Mouse (Mus musculus) liver, adult 2 months (tissue): ENCODE data around the gene Hus1.

Source experiments
- CTCF ChIP-seq: fragments of 200-500 bp; IDR thresholded peaks from 2 replicates; pipeline ENCODE4 v1.5.1; 2011; ENCODE audit warnings: low read depth, low read length, control low read depth
- POLR2A ChIP-seq: fragments of 200-500 bp; IDR thresholded peaks from 2 replicates; pipeline ENCODE4 v1.6.1; 2011; ENCODE audit warnings: low read length, control low read depth; ENCODE audit not compliant: insufficient read depth; ENCODE audit errors: extremely low read depth

- no peak for TF ChIP-seq CTCF
- no peak for TF ChIP-seq POLR2A
These were observed 52.9 kb downstream of the Hus1 start for GRCm38 (mm10) chr11:8958108-8958507.
